Mouse (Mus musculus) spleen, adult 18-20 months (tissue): ENCODE measurements around the gene Nsrp1.

Source experiments
- DNase-seq, 2 experiments: peaks; one replicate each; pipeline ENCODE4 v3.0.0; 2022; ENCODE audit warnings: mixed read lengths in 2 of 2

The Nsrp1 gene

DNA sequence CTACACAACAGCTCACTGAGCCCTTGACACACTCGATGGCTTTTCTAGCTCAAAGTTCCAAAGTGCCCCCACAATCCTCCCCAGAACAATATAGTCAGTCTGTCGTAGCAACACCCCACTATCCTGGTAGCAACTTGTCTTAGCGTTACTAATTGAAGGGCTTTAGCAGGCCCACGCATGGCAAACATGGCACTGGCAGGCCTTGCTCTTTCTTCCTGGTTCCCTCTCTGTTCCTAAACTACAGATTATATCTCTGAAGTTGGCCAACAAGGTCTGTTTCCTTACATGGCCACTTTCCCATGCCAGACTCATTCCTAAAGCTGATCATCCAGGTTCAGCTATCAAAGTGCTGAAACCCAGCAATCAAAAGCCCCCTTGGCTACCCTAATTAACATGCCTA lies 36.3 kb downstream of the Nsrp1 start:
- no peak for DNase-seq

DNA sequence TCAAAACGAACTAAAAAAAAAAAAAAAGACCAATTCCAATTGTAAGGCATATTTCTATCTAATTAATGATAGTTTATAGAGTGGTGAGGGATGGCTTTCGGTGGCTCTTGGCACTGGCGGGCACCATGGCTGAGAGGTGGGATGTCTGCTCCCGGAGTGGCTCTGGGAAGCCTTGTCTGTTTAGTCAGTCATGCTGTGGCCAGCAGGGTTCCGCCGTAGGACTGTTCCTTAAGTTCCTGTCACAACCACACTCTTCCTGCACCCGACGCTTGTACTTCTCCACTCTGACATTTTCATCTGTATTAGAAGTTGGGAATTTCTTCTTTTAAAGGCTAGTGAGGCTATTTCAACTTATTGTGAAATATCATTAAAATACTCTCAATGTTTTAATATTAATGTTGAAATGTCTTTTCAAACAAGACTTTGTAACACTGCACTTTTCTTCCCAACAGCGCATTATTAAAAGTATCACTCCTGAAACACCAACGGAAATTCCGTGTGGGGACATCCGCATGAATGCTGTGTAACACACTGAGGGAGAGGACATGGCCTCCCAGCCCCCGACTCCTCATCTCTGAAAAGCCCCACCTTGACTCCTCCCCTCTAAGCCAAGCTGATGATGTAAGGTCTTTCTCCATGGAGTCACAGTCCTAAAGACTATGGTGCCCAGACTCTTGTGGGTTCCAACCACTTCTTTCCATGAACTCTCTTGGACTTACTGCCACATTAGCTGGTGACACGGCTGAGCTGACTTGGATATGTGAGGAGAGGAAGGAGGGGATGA lies 46.9 kb downstream of the Nsrp1 start:
- no peak for DNase-seq

DNA sequence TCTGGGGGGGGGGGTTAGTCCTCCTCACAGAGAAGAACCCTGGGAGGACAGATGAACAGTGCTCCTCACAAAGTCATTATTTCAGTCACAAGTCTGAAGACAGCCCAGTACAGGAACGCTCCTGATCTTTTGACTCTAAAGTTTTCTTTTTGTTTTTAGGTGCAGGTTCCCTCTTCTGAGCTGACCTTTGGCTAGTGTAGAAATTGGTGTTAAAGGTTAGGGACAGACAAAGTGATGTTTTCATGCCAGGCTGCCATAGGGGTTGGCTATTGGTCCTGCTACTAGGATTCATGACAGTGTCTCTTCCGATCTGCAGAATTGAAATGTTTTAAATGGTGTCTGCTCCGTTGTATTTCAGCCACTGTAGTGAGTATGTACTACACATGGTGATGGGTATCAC lies 50.1 kb downstream of the Nsrp1 start:
- no peak for DNase-seq

DNA sequence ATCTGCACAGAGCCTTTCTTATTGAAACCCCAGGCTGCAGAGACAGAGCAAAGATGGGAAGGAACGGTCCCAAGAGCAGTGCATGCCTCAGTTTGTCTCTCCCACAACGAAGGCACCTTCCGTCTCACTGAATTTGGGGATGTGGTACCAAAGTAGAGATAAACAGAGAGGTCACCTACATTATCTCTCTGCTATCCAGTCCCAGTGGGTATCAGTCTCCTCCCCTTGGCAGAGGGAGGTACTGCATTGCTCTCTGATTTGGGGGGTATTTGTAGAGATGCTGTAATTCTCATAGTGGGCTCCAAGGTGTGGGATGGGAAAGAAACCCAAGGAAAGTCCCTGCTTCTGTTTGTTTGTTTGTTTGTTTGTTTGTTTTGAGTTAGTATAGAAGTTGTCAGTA lies 51.7 kb downstream of the Nsrp1 start:
- no peak for DNase-seq

DNA sequence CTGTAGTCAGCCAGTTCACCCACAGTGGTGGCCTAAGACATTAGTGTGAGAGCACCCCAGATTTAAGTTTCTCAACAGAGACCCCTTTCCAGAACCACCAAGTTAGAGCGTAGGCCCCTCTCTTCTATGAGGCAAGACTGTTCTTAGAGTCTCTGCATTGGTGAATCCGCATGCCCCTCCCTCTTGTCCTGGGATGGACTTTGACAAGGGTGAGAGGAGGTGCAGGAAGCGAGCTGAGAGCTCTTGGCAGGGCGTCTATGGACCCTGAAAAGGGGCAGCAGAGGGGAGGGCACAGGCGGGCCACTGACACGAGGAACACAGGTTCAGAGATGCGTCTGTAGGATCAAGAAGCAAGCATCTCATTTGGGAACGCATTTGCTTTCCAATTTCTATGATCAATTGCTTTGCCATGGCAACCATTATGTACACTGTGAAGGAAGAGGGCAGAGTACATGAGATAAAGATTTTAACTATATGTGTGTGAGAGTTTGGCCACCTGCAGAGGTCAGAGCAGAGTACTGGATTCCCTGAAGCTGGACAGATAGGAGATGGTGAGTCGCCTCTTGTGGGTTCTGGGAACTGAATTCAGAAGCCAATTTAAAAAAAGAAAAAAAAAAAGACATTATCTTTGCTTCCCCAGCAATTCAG lies 56.4 kb downstream of the Nsrp1 start:
- DNase-seq = no peak

DNA sequence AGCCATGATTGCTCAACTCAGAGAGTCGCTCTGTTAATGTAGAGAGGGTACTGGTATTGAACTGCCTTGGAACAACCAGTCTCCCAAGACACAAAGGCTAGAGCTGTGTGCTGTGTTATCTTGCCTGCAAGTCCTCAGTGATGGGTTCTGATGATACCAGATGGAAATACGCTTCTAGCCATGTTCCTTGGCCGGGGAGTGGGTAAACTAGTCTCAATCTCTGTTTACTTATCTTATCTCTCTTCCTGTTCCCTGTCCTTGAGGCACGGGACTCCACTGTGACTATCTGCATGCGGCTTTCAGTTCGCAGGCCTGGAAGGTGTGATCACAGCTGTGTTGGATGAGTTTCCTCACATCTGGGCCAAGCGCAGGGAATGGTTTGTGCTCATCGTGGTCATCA lies 58.7 kb downstream of the Nsrp1 start:
- no peak for DNase-seq

DNA sequence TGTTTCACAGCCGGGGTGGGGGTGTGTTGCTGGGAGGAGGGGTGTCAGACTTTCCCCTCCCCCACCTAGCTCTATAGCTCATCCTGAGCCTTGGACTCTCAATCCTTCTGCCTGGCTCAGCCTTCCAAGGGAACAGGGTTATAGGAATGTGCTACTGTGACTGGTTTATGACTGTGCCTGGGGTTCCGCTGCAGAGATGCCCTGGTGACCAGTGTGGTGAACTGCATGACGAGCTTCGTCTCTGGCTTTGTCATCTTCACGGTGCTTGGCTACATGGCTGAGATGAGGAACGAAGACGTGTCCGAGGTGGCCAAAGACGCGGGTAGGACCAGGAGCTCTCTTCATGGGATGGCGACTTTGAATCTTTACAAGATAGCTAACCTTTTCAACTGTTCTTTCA lies 60.2 kb downstream of the Nsrp1 start:
- no peak for DNase-seq

DNA sequence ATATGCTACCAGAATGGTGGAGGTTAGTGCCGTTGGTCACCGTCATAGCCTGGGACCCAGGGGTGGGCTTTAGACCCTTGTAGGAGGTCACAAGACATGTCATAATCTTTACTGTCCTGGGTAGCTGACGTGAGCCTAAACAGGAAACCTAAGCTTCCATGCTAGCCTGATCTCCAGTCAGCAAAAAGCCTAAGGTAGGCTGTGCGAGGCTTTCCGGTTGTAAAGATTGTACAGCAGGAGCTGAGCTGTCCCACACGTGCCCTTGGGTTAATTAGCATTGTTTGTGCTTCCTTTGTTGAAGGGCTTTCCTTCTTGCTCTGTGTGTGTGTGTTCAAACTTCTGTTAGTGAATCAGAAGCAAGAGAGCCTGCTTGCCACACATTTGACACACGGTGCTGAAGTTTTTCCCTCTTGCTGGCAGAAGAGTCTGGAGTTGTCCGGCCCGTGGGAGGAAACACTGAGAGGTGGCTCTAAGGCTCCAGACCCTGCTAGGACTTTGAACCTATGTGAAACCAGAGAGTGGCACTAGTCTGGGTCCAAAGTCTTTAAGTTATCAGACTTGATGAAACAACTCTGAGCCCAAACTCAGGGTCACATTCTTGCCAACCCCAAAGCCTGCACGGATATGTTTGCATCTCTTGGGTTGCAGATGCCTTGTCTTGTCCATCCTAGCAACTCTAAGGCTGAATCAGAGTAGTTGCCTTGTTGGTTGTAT lies 67.3 kb downstream of the Nsrp1 start:
- DNase-seq = no peak

DNA sequence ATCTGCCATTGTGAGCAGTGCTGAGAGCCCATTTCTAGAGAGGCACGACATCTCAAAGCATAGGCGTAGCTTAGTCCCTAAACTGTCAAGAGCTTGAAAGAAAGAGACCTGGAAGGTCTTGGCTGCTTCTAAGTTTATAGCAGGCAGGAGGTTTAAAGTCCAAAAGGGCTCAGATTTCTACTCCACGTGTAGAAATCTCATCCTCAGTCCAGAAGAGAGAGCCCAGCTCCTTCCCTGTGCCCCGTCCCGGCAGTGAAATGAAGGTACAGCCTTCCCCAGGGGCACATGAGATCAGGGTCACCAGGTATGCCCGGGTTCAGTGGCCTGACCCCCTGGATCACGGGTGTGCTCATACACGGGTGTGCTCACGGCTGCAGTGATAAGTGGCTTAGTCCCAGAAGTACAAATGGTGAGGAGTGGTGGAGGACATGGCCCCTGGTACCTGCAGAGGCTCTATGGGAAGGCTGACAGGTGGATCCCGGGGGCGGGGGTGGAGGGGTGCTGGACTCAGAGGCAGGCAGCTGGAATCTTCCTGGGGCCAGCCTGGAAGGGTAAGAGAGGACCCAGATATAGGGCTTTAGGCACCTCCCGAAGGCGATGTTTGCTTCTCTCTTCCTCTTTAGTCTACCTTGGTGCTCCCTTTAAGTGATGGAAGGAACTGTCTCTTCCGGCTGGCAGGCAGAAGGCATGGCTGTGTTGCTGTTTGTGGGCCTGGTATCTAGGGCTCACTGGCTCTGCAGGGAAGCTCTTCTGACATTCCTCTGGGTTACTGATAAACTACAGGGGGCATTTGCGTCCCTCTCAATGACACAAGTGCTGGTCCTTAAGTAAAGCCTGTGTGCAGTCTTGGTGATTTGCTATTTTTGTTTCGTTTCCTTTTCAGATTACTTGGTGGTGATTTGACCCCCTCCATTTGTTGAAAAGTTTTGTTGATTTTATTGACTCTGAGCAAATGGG lies 68.9 kb downstream of the Nsrp1 start:
- DNase-seq = no peak

DNA sequence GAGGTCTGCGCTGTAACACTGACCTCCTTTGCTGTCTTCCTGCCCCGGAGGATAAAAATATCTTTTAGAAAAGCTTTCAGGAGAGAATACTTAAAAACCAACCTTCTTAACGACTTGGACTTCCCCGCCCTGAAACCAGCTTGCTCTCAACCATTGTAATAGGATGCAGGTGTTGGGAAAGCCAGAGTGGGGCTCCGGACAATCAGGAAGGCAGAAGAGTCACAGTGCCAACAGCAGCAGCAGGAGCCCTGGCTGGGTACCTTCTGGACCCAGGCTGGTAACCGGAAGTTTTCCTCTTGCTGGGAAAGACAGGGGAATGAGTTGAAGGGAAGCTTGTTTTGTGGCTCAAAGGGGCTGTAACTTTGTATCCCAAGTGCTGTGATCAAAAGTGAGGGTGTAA lies 71.6 kb downstream of the Nsrp1 start:
- DNase-seq = no peak

DNA sequence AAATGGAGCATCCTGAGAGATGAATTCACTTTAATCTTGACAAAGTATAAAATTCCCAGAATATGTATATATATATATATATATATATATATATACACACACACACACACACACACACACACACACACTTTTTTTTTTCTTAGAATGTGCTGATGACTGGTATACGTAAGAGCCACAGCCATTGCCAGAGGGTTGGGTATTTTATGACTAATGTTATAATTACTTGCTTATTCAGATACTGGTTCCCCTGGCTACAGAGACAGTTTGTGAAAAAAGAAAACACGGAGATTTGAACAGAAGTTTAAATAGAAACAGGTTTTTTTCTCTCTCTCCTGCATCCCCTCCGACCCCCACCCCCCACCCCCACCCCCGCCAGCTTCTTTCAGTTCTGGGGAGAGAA lies 72.4 kb downstream of the Nsrp1 start:
- DNase-seq = no peak

DNA sequence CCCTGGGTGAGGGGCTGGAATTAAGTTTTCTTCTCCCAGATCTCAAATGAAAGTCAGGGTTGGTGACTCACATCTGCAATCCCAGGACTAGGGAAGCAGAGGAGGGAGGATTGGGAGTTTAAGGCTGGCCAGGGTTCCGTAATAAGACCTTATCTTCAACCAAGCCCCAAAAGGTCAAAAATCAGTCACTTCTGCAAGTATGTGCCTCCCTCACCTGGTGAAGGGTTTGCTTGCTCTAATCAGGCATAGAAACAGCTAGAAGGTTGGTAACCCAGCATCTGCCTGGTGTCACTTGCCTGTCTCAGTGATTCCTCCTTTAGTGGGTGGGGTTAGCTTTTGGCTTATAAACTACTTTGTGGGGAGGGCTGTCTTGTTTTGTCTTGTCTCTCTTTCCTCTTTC lies 75.9 kb downstream of the Nsrp1 start:
- DNase-seq = no peak

DNA sequence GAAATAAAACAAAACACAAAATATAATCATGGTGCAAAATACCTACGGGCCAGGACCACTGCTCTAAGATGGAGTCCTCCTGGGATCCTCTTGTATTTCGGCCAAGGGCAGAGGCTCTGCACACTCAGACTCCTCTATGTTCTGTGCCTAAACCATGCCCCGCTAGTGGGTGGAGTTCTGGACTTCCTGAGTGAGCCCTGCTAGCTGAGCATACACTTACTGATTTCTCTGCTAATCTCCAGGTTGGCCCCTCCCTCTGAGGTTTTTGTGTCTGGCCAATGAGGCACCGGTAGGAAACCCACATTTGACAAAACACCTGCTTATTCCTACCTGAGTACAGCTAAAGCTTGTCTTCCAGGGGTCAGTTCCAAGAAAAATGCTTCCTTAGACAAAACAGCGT lies 77.5 kb downstream of the Nsrp1 start:
- DNase-seq = no peak

DNA sequence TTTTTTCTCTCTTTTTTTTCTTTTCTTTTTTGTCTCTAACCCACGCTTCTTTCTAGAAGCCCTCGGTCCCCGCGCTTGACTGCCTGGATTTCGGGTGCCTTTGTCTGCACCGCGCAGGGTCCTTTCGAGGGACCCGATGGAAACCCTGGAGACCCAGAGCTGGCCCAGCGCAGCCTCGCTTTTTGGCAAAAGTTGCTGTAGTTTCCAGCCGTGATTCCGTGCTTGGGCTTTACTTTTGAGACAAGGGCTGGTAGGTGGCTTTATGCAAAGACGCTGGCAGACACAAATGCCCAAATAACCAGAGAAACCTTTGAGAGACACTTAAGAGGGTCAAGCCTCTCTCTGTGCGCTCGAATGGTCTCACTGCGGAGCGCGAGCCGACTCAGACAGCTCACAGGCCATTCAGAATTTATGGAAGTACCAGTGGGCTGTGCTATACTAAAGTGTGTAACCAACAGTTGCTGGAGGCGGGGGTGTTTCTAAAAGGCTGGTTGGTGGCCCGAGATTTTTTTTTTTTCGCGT lies 79.5 kb downstream of the Nsrp1 start:
- no peak for DNase-seq

DNA sequence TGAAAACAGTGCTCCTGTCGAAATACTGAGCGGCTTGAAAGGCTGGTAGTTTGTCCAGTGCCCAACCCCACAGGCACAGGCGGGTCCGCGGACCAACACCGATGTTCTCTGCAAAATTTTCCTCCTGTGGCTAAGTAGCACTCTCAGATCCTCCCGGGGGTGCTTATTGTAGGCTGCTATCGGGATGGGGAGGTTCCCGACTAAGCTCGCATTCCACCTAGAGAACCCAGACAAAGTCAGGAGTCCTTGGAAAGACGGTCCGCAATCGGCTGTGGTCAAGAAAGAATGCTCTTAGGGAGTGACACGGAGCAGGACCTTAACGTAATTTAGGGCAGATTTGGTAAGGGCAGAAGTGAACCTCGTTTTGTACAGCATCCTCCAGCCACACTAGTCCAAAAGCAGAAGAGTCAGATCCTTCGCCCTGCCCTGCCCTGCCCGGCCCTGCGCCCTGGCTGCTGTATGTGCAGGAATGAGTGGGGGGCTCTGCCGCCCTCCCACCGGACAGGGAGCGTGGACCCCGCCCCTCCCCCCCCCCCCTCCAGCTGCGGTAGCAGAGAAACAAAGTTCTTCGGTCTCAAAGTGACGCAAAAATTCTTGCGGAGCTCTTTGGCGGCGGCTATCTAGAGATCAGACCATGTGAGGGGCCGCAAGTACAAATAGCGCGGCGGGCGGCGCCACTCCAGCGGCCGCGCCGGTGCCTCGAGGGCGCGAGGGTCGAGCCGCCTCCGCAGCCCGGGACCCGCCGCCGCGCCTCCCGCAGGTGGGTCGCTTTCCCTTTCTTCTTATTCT lies 80.1 kb downstream of the Nsrp1 start, which contains the start of gene Slc6a4:
TSS of gene Slc6a4 (plus strand) at position 688 of the 789 bp plus-strand sequence.
- DNase-seq = peak in 1 of 2 experiments; percentile 9

DNA sequence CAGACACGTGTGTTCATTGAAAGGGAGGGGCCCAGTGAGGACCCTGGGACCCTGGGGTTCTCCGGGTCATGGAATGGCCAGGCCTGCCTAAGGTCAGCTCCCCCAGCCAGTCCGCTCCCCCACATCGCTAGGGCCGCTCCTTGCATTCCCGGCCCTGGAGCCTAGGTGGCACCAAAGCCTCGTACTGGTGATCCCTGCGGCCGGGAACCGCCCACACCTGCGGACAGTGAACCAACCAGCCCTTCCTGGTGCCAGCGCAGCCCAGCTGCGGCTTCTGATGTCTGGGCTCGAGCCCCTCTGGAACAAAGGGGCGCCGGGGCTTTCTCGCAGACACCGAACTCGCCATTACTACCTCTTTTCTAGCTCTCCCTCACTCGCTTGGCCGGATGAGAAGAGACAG lies 80.9 kb downstream of the Nsrp1 start:
- peak; percentile 61 to 83 for DNase-seq

DNA sequence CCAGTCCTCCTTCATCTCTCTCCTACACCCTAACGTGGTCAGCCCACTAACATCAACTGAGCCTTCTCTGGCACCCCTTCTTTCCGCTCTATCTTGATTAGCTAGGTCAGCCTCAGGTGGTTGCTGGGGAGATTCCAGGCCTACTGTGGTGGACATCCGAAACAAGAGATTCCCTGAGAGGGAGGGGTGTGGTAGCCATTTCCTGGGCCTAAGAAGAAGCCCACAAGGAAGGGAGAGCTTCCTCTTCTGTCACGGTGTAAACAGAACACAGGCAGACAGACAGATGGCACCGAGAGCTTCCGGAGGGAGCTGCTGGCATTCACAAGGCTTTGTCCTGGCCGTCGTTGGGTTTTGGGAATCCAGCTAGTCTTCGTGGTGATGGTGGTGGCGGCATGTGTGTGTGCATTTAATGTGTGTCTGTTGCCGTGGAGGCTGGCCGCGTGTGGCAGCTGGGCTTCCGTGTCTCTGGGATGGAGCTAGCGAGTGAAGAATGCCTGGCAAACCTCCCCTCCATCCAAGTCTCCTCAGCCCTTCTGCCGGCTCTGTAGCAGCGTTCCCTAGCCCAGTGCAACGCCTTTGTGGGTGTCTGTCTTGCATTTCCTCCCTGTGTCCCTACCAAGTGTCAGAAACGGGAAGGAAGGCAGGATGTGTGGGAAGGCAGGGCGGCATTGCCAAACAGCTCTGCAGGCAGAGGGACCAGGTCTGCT lies 82.1 kb downstream of the Nsrp1 start:
- DNase-seq = no peak
